Mouse (Mus musculus) brain, embryonic 14.5 days (tissue): ENCODE data around the gene Cobl. TPM values are rescaled to one million over a fixed set of nuclear protein-coding genes. Genes with fewer than 3 reads are reported as not detected.

Experiments used
- DNase-seq: peaks from one replicate; pipeline ENCODE4 v3.0.0-alpha.2; 2011; ENCODE audit warnings: low read depth
- CTCF ChIP-seq: fragments of 200-500 bp; IDR thresholded peaks from 2 replicates; pipeline ENCODE4 v1.5.1; 2012; ENCODE audit warnings: inconsistent platforms, mild to moderate bottlenecking, moderate library complexity, borderline replicate concordance; ENCODE audit not compliant: insufficient read depth, insufficient read length; ENCODE audit errors: extremely low read depth
- POLR2A ChIP-seq: fragments of 200-500 bp; IDR thresholded peaks from 2 replicates; pipeline ENCODE4 v1.6.1; 2012; ENCODE audit warnings: mild to moderate bottlenecking, inconsistent platforms, borderline replicate concordance; ENCODE audit not compliant: poor library complexity, insufficient read depth, insufficient read length, severe bottlenecking; ENCODE audit errors: extremely low read depth
- polyA plus RNA-seq: library from polyadenylated mRNA; depleted of rRNA; stranded (reverse); fragments of >200 nt; gene quantifications from 2 replicates; pipeline ENCODE4 v1.2.3, GENCODE M21; 2012

Cobl gene
- polyA plus RNA-seq, 1 experiment, result 13.8 TPM

DNA sequence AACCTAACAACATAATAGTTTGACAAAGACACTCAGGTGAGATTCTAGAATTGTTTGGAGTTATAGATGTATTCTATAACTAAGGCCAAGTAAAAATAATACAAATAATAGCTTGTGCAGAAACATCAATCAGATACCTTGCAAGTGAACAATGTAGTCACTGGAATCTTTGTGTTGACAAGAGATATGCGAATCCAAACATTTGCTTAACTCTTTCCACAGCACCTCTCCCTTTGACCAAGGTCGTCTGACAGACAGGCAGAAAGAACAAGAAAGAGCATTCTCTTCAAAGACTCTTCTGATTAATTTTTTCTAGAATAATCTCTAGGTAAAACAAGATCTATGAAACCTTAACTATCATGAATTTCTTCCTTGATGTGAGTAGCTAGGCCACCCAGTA, 266.7 kb downstream of the Cobl start:
- no peak for DNase-seq
- TF ChIP-seq POLR2A (no peak), CTCF (no peak)

GRCm38 (mm10) chr11:12197542-12197941, 267.2 kb downstream of the Cobl start:
- no peak for DNase-seq
- TF ChIP-seq CTCF, result no peak
- TF ChIP-seq POLR2A, result no peak

DNA sequence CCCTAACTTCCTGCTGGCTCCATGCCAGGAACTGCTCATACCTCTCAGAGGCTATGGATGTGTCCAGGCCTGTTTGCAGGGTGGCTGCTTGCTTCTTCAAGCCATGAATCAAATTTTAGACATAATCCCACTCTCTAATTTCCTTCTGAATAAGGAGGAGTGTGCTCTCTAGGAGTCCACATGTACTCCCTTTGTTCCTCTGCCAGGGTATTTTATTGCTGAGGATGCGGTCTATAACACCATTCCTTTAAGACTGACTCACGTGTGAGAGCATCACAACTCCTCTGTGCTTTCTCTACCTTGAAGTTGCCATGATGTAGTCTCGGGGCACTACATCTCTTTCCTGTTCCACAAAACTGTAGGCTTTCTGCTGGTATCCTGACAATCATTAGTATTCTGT, 269.4 kb downstream of the Cobl start:
- TF ChIP-seq CTCF, result no peak
- no peak for TF ChIP-seq POLR2A
- DNase-seq, result no peak

GRCm38 (mm10) chr11:12193369-12193768, 271.4 kb downstream of the Cobl start:
- DNase-seq, result no peak
- TF ChIP-seq POLR2A (no peak), CTCF (no peak)

DNA sequence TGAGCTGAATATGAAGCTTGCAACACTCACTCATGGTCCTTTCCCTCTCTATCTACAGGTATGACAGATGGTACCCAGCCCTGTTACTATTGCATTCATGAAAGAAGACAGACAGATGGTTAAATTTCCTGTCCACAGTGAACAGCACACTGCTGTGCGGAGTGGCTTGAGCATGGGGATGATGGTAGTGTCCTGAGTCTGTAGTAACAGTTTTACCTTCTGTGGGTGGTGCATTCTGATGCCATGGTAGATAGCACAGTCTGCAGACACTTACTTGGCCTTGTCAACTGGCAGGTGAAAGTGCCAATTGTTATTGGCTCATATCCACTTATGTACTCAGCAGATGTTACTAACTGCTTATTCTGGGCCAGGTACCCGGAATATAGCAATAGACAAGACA, 273.4 kb downstream of the Cobl start:
- TF ChIP-seq POLR2A, result no peak
- no peak for TF ChIP-seq CTCF

DNA sequence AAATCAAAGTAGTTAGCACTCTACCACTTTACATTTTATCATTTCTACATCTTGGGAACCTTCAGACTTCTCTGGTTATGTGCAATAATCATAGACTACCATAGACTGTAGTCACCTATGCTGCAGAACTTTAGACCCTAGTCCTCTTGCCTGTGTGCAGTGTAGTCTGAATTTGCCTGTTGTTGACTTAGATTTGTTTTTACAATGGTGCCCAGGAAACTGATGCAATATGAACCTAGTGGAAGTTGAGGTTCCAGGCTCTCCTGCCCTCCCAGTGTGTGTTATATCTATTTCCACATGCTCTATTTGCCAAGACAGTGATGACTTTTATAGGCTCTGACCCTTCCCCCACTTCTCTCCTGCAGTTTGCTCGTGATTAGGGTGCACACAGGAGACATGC, 274.3 kb downstream of the Cobl start:
- DNase-seq, result no peak
- TF ChIP-seq POLR2A (no peak), CTCF (no peak)

More for the DNA sequence above, 273.4 kb downstream of the Cobl start:
- DNase-seq, result no peak
